Mouse (Mus musculus): ENCODE data around the gene Phkb. TPM values are rescaled to one million over a fixed set of nuclear protein-coding genes. Genes with fewer than 3 reads are reported as not detected.

Gene Phkb
- polyA plus RNA-seq, 1 experiment from 2014 or later, result 51.9 TPM

DNA sequence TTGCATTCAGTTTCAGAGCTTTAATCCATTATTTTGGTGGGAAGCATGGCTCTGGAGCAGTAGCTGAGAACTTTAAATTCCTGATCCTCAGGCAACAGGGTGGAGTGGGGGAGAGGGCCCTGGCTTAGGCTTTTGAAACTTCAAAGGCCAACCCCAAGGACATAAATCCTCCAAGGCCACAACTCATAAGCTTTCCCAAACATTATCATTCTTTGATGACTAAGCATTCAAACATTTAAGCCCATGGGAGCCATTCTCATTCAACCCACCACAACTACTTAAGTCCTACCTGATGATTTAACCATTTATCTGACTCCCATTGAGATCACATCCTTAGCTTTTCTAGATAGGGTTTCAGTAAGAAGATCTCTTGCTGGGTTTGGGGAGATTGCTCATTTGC, 84.2 kb downstream of the Phkb start:
- H3K9me3 ChIP-seq (ENCODE audit: control insufficient read depth, low read length), result no peaks in the 10 kb centered on the region
- ATAC-seq (replicated peaks; ENCODE audit: low FRiP score), result no peak
- no peak overlapping the region for H3K4me3 ChIP-seq (ENCODE audit: low read depth, low read length)
- H3K4me1 ChIP-seq (replicated peaks; ENCODE audit: control insufficient read depth, insufficient read depth, low read length), result no peaks in the 10 kb centered on the region
- H3K27ac ChIP-seq (ENCODE audit: low read depth, low read length), result no peak overlapping the region
- H3K27me3 ChIP-seq (ENCODE audit: control insufficient read depth, insufficient read depth, low read length), result no peaks in the 10 kb centered on the region
- no peak for DNase-seq (ENCODE audit: low spot score)
- no peak overlapping the region for H3K4me2 ChIP-seq (ENCODE audit: low read depth, low read length, severe bottlenecking)
- no peaks in the 10 kb centered on the region for H3K36me3 ChIP-seq (ENCODE audit: control insufficient read depth, insufficient read depth, low read length)
- H3K9ac ChIP-seq (ENCODE audit: low read length), result no peak overlapping the region

DNA sequence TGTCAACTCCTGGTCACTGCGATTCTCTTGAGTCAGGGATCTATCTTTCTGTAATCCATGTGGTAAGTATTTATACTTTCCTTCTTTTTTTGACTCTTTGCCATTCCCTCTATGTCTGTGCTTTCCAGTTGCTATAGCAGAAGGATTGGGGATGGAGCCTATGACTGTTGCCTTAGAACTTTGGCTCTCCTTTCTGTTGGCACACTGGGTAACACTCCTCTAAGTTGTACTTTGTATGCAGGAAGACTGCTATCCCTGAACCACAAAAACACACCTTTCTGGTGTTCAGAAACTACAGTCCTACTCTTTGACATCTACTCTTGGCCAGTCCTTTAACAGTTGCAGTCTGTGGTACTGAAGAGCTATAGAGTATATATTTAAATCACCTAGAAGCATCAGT, 84.8 kb downstream of the Phkb start:
- no peak overlapping the region for H3K4me3 ChIP-seq (ENCODE audit: low read depth, low read length)
- H3K4me1 ChIP-seq (replicated peaks; ENCODE audit: control insufficient read depth, insufficient read depth, low read length), result no peaks in the 10 kb centered on the region
- H3K27me3 ChIP-seq (ENCODE audit: control insufficient read depth, insufficient read depth, low read length), result no peaks in the 10 kb centered on the region
- no peaks in the 10 kb centered on the region for H3K36me3 ChIP-seq (ENCODE audit: control insufficient read depth, insufficient read depth, low read length)
- ATAC-seq (replicated peaks; ENCODE audit: low FRiP score) (no peak), DNase-seq (ENCODE audit: low spot score) (no peak)
- no peak overlapping the region for H3K4me2 ChIP-seq (ENCODE audit: low read depth, low read length, severe bottlenecking)
- H3K9ac ChIP-seq (ENCODE audit: low read length), result no peak overlapping the region
- no peaks in the 10 kb centered on the region for H3K9me3 ChIP-seq (ENCODE audit: control insufficient read depth, low read length)
- H3K27ac ChIP-seq (ENCODE audit: low read depth, low read length), result no peak overlapping the region
- 90% methylated on average over 1 of the region's 1 CpGs for WGBS

GRCm38 (mm10) chr8:85926107-85926506, 85.3 kb downstream of the Phkb start:
- H3K4me3 ChIP-seq (ENCODE audit: low read depth, low read length), result no peak overlapping the region
- no peak for ATAC-seq (replicated peaks; ENCODE audit: low FRiP score)
- no peak for DNase-seq (ENCODE audit: low spot score)

GRCm38 (mm10) chr8:85936148-85936547, 95.4 kb downstream of the Phkb start:
- 94% methylated on average over 5 of the region's 5 CpGs for WGBS
- ATAC-seq (replicated peaks; ENCODE audit: low FRiP score) (no peak), DNase-seq (ENCODE audit: low spot score) (no peak)
- Histone ChIP-seq H3K4me2 (ENCODE audit: low read depth, low read length, severe bottlenecking) (no peak overlapping the region), H3K4me1 (replicated peaks; ENCODE audit: control insufficient read depth, insufficient read depth, low read length) (no peaks in the 10 kb centered on the region), H3K9ac (ENCODE audit: low read length) (no peak overlapping the region), H3K27me3 (ENCODE audit: control insufficient read depth, insufficient read depth, low read length) (no peaks in the 10 kb centered on the region), H3K27ac (ENCODE audit: low read depth, low read length) (no peak overlapping the region), H3K4me3 (ENCODE audit: low read depth, low read length) (no peak overlapping the region), H3K36me3 (ENCODE audit: control insufficient read depth, insufficient read depth, low read length) (no peaks in the 10 kb centered on the region), H3K9me3 (ENCODE audit: control insufficient read depth, low read length) (no peaks in the 10 kb centered on the region)

More at GRCm38 (mm10) chr8:85926107-85926506, 85.3 kb downstream of the Phkb start:
- Histone ChIP-seq H3K4me2 (ENCODE audit: low read depth, low read length, severe bottlenecking) (no peak overlapping the region), H3K27ac (ENCODE audit: low read depth, low read length) (no peak overlapping the region), H3K27me3 (ENCODE audit: control insufficient read depth, insufficient read depth, low read length) (no peaks in the 10 kb centered on the region), H3K4me1 (replicated peaks; ENCODE audit: control insufficient read depth, insufficient read depth, low read length) (no peaks in the 10 kb centered on the region), H3K36me3 (ENCODE audit: control insufficient read depth, insufficient read depth, low read length) (no peaks in the 10 kb centered on the region), H3K9me3 (ENCODE audit: control insufficient read depth, low read length) (no peaks in the 10 kb centered on the region), H3K9ac (ENCODE audit: low read length) (no peak overlapping the region)
- WGBS, result 92% methylated on average over 3 of the region's 3 CpGs

DNA sequence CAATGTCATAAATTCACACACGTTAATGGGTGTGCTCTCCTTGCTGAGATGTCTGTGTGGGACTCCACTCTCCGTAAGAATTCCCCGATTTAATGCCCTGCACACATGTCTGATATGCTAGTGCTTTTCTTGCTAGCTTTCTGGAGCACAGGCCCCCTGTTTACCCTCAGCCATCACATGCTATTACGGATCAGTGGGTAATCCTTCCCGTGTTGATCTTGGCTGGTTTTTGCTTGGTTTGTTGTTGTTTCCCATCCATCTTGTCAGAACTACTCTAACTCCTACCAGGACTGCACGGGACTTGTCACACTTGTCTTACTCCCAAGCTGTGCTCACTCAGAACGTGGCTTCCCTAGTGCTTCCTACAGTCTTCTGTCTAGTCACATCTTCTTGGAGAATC, 96.6 kb downstream of the Phkb start:
- H3K9ac ChIP-seq (ENCODE audit: low read length), result no peak overlapping the region
- no peak overlapping the region for H3K27ac ChIP-seq (ENCODE audit: low read depth, low read length)
- no peaks in the 10 kb centered on the region for H3K4me1 ChIP-seq (replicated peaks; ENCODE audit: control insufficient read depth, insufficient read depth, low read length)
- WGBS, result 87% methylated on average over 7 of the region's 7 CpGs
- no peaks in the 10 kb centered on the region for H3K36me3 ChIP-seq (ENCODE audit: control insufficient read depth, insufficient read depth, low read length)
- no peak for DNase-seq (ENCODE audit: low spot score)
- no peak overlapping the region for H3K4me2 ChIP-seq (ENCODE audit: low read depth, low read length, severe bottlenecking)
- H3K27me3 ChIP-seq (ENCODE audit: control insufficient read depth, insufficient read depth, low read length), result no peaks in the 10 kb centered on the region
- no peaks in the 10 kb centered on the region for H3K9me3 ChIP-seq (ENCODE audit: control insufficient read depth, low read length)
- ATAC-seq (replicated peaks; ENCODE audit: low FRiP score), result no peak
- no peak overlapping the region for H3K4me3 ChIP-seq (ENCODE audit: low read depth, low read length)

DNA sequence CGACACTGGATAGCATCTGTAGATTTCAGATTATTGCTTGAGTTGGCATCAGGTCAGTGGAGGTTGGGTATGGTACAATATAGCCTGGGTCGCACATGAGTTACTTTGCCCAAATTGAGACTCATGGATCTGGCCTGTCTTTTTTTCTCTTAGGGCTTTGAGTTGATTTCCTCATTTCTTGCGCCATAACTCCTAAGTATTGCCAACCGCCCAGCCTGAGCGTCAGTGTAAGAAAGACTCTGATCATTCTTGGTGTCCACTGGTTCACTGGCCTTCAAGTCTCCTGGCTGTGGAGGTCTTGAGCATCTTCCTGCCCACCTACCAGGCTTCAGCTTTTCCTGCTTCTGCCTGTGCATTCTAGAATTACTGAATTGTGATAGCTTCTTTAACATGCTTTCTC, 104.1 kb downstream of the Phkb start:
- Histone ChIP-seq H3K4me2 (ENCODE audit: low read depth, low read length, severe bottlenecking) (no peak overlapping the region), H3K4me1 (replicated peaks; ENCODE audit: control insufficient read depth, insufficient read depth, low read length) (no peaks in the 10 kb centered on the region), H3K9ac (ENCODE audit: low read length) (no peak overlapping the region), H3K36me3 (ENCODE audit: control insufficient read depth, insufficient read depth, low read length) (no peaks in the 10 kb centered on the region), H3K9me3 (ENCODE audit: control insufficient read depth, low read length) (no peaks in the 10 kb centered on the region), H3K4me3 (ENCODE audit: low read depth, low read length) (no peak overlapping the region), H3K27ac (ENCODE audit: low read depth, low read length) (no peak overlapping the region), H3K27me3 (ENCODE audit: control insufficient read depth, insufficient read depth, low read length) (no peaks in the 10 kb centered on the region)
- 96% methylated on average over 5 of the region's 5 CpGs for WGBS
- DNase-seq (ENCODE audit: low spot score), result no peak
- no peak for ATAC-seq (replicated peaks; ENCODE audit: low FRiP score)

DNA sequence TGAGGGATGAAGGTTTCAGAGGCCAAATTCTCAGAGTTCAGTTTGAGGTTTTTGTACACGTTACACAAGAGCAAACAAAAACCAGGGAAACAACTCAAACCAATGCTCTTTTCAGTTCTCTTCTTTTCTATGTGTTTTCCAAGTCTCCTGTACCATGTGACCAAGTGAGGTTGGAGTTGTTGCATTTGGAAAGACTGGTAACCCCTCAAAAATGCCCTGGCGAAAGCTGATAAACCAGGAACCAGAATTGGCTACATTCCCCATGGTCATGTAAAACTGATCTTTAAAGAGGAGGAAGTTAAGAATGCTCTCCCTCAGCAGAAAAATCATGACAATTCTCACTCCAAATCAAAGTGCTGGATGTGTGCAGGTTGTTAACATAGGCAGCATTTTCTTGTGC, 117.6 kb downstream of the Phkb start:
- H3K27ac ChIP-seq (ENCODE audit: low read depth, low read length), result no peak overlapping the region
- WGBS, result 88% methylated on average over 2 of the region's 2 CpGs
- H3K4me3 ChIP-seq (ENCODE audit: low read depth, low read length), result no peak overlapping the region
- no peaks in the 10 kb centered on the region for H3K9me3 ChIP-seq (ENCODE audit: control insufficient read depth, low read length)
- no peak overlapping the region for H3K9ac ChIP-seq (ENCODE audit: low read length)
- no peaks in the 10 kb centered on the region for H3K27me3 ChIP-seq (ENCODE audit: control insufficient read depth, insufficient read depth, low read length)
- no peak for DNase-seq (ENCODE audit: low spot score)
- no peaks in the 10 kb centered on the region for H3K4me1 ChIP-seq (replicated peaks; ENCODE audit: control insufficient read depth, insufficient read depth, low read length)
- no peaks in the 10 kb centered on the region for H3K36me3 ChIP-seq (ENCODE audit: control insufficient read depth, insufficient read depth, low read length)
- ATAC-seq (replicated peaks; ENCODE audit: low FRiP score), result no peak
- no peak overlapping the region for H3K4me2 ChIP-seq (ENCODE audit: low read depth, low read length, severe bottlenecking)

DNA sequence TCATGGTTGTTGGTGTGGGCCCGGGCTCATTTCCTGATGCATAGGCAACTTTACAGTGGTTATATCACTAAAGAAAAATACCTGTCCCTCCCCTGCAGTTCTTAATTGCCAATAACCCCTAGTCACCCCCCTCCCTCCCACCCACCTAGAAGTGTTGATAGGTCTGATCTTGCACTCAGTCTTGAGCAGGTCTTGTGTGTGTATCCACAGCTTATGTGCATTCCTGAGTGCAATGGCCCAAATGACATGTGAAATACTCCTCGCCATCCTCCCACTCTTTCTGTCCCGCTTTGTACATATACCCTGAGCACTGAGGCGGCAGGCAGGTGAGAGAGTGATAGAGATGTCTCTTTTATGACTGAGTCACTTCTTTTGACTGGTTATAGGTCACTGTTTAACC, 119.1 kb downstream of the Phkb start:
- DNase-seq (ENCODE audit: low spot score) (no peak), ATAC-seq (replicated peaks; ENCODE audit: low FRiP score) (no peak)
- H3K9me3 ChIP-seq (ENCODE audit: control insufficient read depth, low read length), result no peaks in the 10 kb centered on the region
- H3K36me3 ChIP-seq (ENCODE audit: control insufficient read depth, insufficient read depth, low read length), result no peaks in the 10 kb centered on the region
- no peak overlapping the region for H3K4me2 ChIP-seq (ENCODE audit: low read depth, low read length, severe bottlenecking)
- no peaks in the 10 kb centered on the region for H3K27me3 ChIP-seq (ENCODE audit: control insufficient read depth, insufficient read depth, low read length)
- WGBS, result 89% methylated on average over 4 of the region's 4 CpGs
- H3K4me1 ChIP-seq (replicated peaks; ENCODE audit: control insufficient read depth, insufficient read depth, low read length), result no peaks in the 10 kb centered on the region
- no peak overlapping the region for H3K9ac ChIP-seq (ENCODE audit: low read length)
- H3K27ac ChIP-seq (ENCODE audit: low read depth, low read length), result no peak overlapping the region
- no peak overlapping the region for H3K4me3 ChIP-seq (ENCODE audit: low read depth, low read length)

- no peak for ATAC-seq (replicated peaks; ENCODE audit: low FRiP score)
Observed at GRCm38 (mm10) chr8:85977588-85978077, 136.9 kb downstream of the Phkb start.

More at GRCm38 (mm10) chr8:85977588-85978077, 136.9 kb downstream of the Phkb start:
- no peak for DNase-seq (ENCODE audit: low spot score)
- no peak overlapping the region for H3K4me2 ChIP-seq (ENCODE audit: low read depth, low read length, severe bottlenecking)
- H3K4me3 ChIP-seq (ENCODE audit: low read depth, low read length), result no peak overlapping the region
- no peak overlapping the region for H3K27ac ChIP-seq (ENCODE audit: low read depth, low read length)
- no peak overlapping the region for H3K9ac ChIP-seq (ENCODE audit: low read length)
- no peaks in the 10 kb centered on the region for H3K27me3 ChIP-seq (ENCODE audit: control insufficient read depth, insufficient read depth, low read length)
- WGBS, result 92% methylated on average over 4 of the region's 4 CpGs
- H3K36me3 ChIP-seq (ENCODE audit: control insufficient read depth, insufficient read depth, low read length), result no peaks in the 10 kb centered on the region
- no peaks in the 10 kb centered on the region for H3K4me1 ChIP-seq (replicated peaks; ENCODE audit: control insufficient read depth, insufficient read depth, low read length)
- H3K9me3 ChIP-seq (ENCODE audit: control insufficient read depth, low read length), result no peaks in the 10 kb centered on the region

Data from forebrain, embryonic 11.5 days (tissue).